Mouse (Mus musculus) CD4-positive naive resting alpha-beta T cell, adult 76 days (primary cell): ENCODE data around the gene Spert. TPM values are rescaled to one million over a fixed set of nuclear protein-coding genes. Genes with fewer than 3 reads are reported as not detected.

ENCODE experiments used
- total RNA-seq: library from RNA; stranded (reverse); gene quantifications from one replicate; pipeline ENCODE4 v1.2.4, GENCODE M21; 2023

Spert gene
- not detected for total RNA-seq

GRCm38 (mm10) chr14:75592978-75593377 is at the start of gene Spert:
TSS of gene Spert (minus strand) at chr14:75593116.

GRCm38 (mm10) chr14:75642080-75642479 is 49.2 kb upstream of the Spert start, which contains the start of gene Erich6b:
TSS of gene Erich6b (plus strand) at chr14:75642259.

Other genes with a start within 250 kb of the Spert start
- 1.7 TPM for gene Siah3, start 137.1 kb downstream of the Spert start, total RNA-seq
- not detected for gene Erich6b, start 49.1 kb upstream of the Spert start, total RNA-seq
- gene Cog3, start 161.4 kb upstream of the Spert start, total RNA-seq: 41.7 TPM
- gene Slc25a30, start 193.9 kb upstream of the Spert start, total RNA-seq: 45.8 TPM